Mouse (Mus musculus): ENCODE measurements around the gene Paxip1. TPM values are rescaled to one million over a fixed set of nuclear protein-coding genes. Genes with fewer than 3 reads are reported as not detected.

Paxip1 gene
- polyA plus RNA-seq, 1 experiment from 2014 or later, result 30.8 TPM

- no peak for ATAC-seq (replicated peaks)
- no peaks in the 10 kb centered on the region for H3K4me1 ChIP-seq
- no peaks in the 10 kb centered on the region; the same call in 1 of the 2 replicates for H3K36me3 ChIP-seq
- H3K27ac ChIP-seq (replicated peaks), result no peak overlapping the region
- no peak overlapping the region for H3K4me2 ChIP-seq (replicated peaks)
- H3K27me3 ChIP-seq, result no peaks in the 10 kb centered on the region
- no peaks in the 10 kb centered on the region for H3K9me3 ChIP-seq
- H3K4me3 ChIP-seq, result no peak overlapping the region
- no peak overlapping the region for H3K9ac ChIP-seq (replicated peaks)
- WGBS, result 58% methylated on average over 2 of the region's 2 CpGs
Observed at GRCm38 (mm10) chr5:27719311-27719710, 72.2 kb downstream of the Paxip1 start.

GRCm38 (mm10) chr5:27717301-27717700 is 74.2 kb downstream of the Paxip1 start:
- Histone ChIP-seq H3K9ac (replicated peaks) (no peak overlapping the region), H3K27me3 (no peaks in the 10 kb centered on the region), H3K36me3 (no peaks in the 10 kb centered on the region), H3K9me3 (no peaks in the 10 kb centered on the region), H3K4me1 (no peaks in the 10 kb centered on the region), H3K4me3 (no peak overlapping the region), H3K4me2 (replicated peaks) (no peak overlapping the region), H3K27ac (replicated peaks) (no peak overlapping the region)
- ATAC-seq (replicated peaks), result no peak

GRCm38 (mm10) chr5:27716026-27716425 is 75.5 kb downstream of the Paxip1 start:
- H3K27ac ChIP-seq (replicated peaks), result no peak overlapping the region
- no peak overlapping the region for H3K9ac ChIP-seq (replicated peaks)
- no peak overlapping the region for H3K4me3 ChIP-seq
- WGBS, result 67% methylated on average over 4 of the region's 4 CpGs
- no peak for ATAC-seq (replicated peaks)
- H3K9me3 ChIP-seq, result no peaks in the 10 kb centered on the region
- no peaks in the 10 kb centered on the region for H3K27me3 ChIP-seq
- no peak overlapping the region for H3K4me2 ChIP-seq (replicated peaks)
- H3K4me1 ChIP-seq, result no peaks in the 10 kb centered on the region
- H3K36me3 ChIP-seq, result no peaks in the 10 kb centered on the region

DNA sequence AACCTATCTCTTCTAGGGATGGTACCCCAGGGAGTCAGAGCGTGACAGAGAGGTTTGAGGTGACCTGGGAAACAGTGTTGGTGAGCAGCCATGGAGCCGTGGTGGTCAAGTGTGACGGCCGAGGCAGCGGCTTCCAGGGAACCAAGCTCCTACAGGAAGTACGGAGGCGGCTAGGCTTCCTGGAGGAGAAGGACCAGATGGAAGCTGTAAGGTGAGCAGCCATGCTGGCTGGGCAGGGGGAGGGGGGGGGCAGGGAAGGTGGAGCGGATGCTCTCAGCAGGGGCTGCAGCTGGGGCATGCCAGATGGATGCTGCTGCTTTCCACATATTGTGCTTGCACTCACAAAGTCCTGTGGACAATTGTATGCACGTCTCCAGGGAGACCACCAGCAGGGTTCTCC is 77.1 kb downstream of the Paxip1 start:
- Histone ChIP-seq H3K27me3 (no peaks in the 10 kb centered on the region), H3K4me2 (replicated peaks) (no peak overlapping the region), H3K9ac (replicated peaks) (no peak overlapping the region), H3K4me1 (no peaks in the 10 kb centered on the region), H3K4me3 (no peak overlapping the region), H3K27ac (replicated peaks) (no peak overlapping the region), H3K36me3 (0 out of 2 replicates have a peak, but pooled peaks cover 2% of the 10 kb centered on the region), H3K9me3 (no peaks in the 10 kb centered on the region)
- WGBS, result 76% methylated on average over 9 of the region's 9 CpGs
- ATAC-seq (replicated peaks), result no peak

DNA sequence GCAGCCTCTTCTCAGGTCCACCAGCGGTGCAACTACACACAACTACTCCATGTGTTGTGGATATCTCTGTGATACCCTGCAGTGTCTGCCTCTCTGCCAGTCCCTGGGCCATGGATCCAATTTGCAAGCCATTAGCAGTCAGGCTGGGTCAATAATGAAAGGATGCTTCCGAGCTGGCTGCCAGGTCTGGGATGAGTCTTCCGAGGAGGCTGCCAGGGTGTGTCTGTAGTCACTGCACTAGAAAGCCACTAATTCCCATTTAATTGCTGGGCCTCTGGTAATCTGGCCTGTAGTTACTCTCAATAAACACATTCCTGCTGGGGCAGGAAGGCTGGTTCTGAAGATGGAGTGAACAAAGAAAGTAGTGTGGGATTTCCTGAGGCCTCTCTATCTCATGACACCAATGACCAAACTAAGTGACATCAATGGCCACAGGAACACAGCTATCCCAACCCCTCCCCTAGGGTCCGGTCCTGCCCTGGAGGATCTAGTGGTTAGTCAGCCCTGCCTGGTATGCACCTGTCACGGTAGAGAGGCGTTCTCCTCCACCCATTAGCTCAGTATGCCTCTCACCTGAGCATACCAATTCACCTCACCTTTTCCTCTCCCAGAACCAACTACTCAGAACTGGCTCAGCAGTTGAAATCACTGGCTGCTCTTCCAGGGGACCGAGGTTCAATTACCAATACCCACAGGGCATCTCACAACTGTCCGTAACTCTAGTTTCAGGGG is 79.9 kb downstream of the Paxip1 start:
- 60% methylated on average over 8 of the region's 8 CpGs for WGBS
- H3K4me2 ChIP-seq (replicated peaks), result no peak overlapping the region
- no peak overlapping the region for H3K4me3 ChIP-seq
- ATAC-seq (replicated peaks), result no peak
- no peaks in the 10 kb centered on the region for H3K27me3 ChIP-seq
- no peak overlapping the region for H3K27ac ChIP-seq (replicated peaks)
- H3K9me3 ChIP-seq, result no peaks in the 10 kb centered on the region
- H3K36me3 ChIP-seq, result 0 out of 2 replicates have a peak, but pooled peaks cover 2% of the 10 kb centered on the region
- H3K9ac ChIP-seq (replicated peaks), result no peak overlapping the region
- H3K4me1 ChIP-seq, result 0 out of 2 replicates have a peak, but pooled peaks cover 3% of the 10 kb centered on the region

GRCm38 (mm10) chr5:27708209-27708608 is 83.3 kb downstream of the Paxip1 start:
- Histone ChIP-seq H3K4me3 (no peak overlapping the region), H3K9me3 (no peaks in the 10 kb centered on the region), H3K9ac (replicated peaks) (no peak overlapping the region), H3K36me3 (0 out of 2 replicates have a peak, but pooled peaks cover 2% of the 10 kb centered on the region), H3K27ac (replicated peaks) (no peak overlapping the region), H3K27me3 (no peaks in the 10 kb centered on the region), H3K4me1 (0 out of 2 replicates have a peak, but pooled peaks cover 3% of the 10 kb centered on the region), H3K4me2 (replicated peaks) (no peak overlapping the region)
- 38% methylated on average over 6 of the region's 6 CpGs for WGBS
- no peak for ATAC-seq (replicated peaks)

DNA sequence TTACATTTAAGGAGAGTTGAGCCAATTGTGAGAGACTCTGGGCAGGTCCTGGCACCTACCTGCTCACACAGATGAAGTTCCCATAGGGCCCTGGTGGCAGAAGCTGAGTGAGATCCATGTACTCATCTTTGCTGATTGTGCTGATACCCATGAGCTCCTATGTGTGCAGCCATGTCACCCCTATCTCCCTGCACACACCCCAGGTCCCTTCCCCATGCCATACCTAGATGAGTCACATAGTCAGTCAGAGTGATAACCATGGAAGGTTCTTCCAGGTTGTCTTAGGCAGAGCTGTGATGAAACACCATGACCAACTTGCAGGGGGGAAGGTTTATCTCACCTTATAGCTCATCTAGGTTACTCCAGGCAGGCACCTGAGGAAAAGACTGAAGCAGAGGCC is 84.2 kb downstream of the Paxip1 start:
- no peaks in the 10 kb centered on the region for H3K27me3 ChIP-seq
- H3K27ac ChIP-seq (replicated peaks), result no peak overlapping the region
- no peak overlapping the region for H3K4me2 ChIP-seq (replicated peaks)
- H3K9me3 ChIP-seq, result no peaks in the 10 kb centered on the region
- H3K4me1 ChIP-seq, result 0 out of 2 replicates have a peak, but pooled peaks cover 3% of the 10 kb centered on the region
- H3K9ac ChIP-seq (replicated peaks), result no peak overlapping the region
- 0 out of 2 replicates have a peak, but pooled peaks cover 2% of the 10 kb centered on the region for H3K36me3 ChIP-seq
- ATAC-seq (replicated peaks), result no peak
- no peak overlapping the region for H3K4me3 ChIP-seq

GRCm38 (mm10) chr5:27706551-27706950 is 84.9 kb downstream of the Paxip1 start:
- 45% methylated on average over 6 of the region's 6 CpGs for WGBS
- 0 out of 2 replicates have a peak, but pooled peaks cover 3% of the 10 kb centered on the region for H3K4me1 ChIP-seq
- no peaks in the 10 kb centered on the region for H3K27me3 ChIP-seq
- 0 out of 2 replicates have a peak, but pooled peaks cover 2% of the 10 kb centered on the region for H3K36me3 ChIP-seq
- H3K9ac ChIP-seq (replicated peaks), result no peak overlapping the region
- no peak overlapping the region for H3K4me2 ChIP-seq (replicated peaks)
- H3K9me3 ChIP-seq, result no peaks in the 10 kb centered on the region
- no peak overlapping the region for H3K27ac ChIP-seq (replicated peaks)
- no peak for ATAC-seq (replicated peaks)
- H3K4me3 ChIP-seq, result no peak overlapping the region

DNA sequence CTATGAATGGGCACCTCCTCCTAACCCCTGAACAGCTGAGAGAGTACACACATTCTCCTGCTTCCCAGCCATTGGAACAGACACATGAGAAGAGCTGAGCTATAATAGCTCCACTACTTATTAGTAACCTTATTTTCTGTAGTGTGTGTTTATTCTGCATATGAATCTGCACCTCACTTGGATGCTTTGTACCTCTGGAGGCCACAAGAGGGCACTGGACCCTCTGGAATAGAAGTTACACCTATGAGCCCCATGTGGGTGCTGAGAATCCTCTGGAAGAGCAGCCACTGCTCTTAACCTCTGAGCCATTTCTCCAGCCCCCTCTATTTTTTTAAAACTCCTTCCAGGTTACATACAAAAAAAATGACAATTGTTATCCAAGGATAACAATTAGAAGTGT is 86.5 kb downstream of the Paxip1 start:
- no peak overlapping the region for H3K4me2 ChIP-seq (replicated peaks)
- no peak for ATAC-seq (replicated peaks)
- 0 out of 2 replicates have a peak, but pooled peaks cover 2% of the 10 kb centered on the region for H3K36me3 ChIP-seq
- H3K27me3 ChIP-seq, result no peaks in the 10 kb centered on the region
- no peak overlapping the region for H3K27ac ChIP-seq (replicated peaks)
- H3K9ac ChIP-seq (replicated peaks), result no peak overlapping the region
- H3K4me1 ChIP-seq, result 0 out of 2 replicates have a peak, but pooled peaks cover 3% of the 10 kb centered on the region
- H3K9me3 ChIP-seq, result no peaks in the 10 kb centered on the region
- H3K4me3 ChIP-seq, result no peak overlapping the region

- Histone ChIP-seq H3K4me3 (no peak overlapping the region), H3K9me3 (no peaks in the 10 kb centered on the region), H3K4me2 (replicated peaks) (no peak overlapping the region), H3K36me3 (no peaks in the 10 kb centered on the region), H3K9ac (replicated peaks) (no peak overlapping the region), H3K27ac (replicated peaks) (no peak overlapping the region), H3K4me1 (no peaks in the 10 kb centered on the region), H3K27me3 (no peaks in the 10 kb centered on the region)
- ATAC-seq (replicated peaks), result no peak
- WGBS, result 86% methylated on average over 6 of the region's 6 CpGs
Observed at GRCm38 (mm10) chr5:27702482-27702881, 89.0 kb downstream of the Paxip1 start.

Data from forebrain, embryonic 15.5 days (tissue).